Mouse (Mus musculus): ENCODE results near the gene Tmem240. TPM values are rescaled to one million over a fixed set of nuclear protein-coding genes. Genes with fewer than 3 reads are reported as not detected.

Gene Tmem240
- 1.2 TPM for total RNA-seq (2023)

DNA sequence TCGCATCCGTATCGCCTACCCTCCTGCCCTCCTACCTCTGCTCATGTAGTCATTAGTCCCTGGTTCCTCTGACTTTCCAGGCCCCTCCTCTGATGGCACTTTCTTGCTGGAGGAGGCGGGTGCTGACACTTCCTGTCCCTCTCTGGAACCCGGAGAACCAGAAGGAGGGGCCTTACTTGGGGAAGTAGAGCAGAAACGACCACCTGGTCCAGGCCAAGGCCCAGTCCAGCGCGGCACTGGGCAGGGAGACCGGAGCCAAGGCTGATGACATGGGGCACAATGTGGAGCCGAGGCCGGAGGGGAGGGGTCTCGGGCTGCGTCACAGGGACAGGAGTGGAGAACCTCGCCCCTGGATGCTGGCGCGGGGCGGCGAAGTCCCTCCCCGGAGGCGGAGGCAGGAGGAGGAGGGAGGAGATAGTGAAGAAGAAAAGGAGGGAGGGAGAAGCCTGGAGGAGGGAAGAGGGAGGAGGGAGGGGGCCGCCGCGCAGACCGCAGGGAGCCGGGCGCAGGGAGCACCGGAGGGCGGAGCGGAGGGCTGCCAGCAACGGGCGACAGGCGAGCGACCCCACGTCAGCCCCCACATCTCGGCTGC is at the start of gene Tmem240:
Gene Tmem240, plus strand, starts transcription at position 451 of the 592 bp plus-strand sequence.

GRCm38 (mm10) chr4:155694111-155694481 is 40.5 kb upstream of the Tmem240 start, which contains the start of gene Fndc10:
Fndc10 (plus strand) TSS chr4:155694342.

GRCm38 (mm10) chr4:155704721-155705591 is 29.6 kb upstream of the Tmem240 start, which contains the start of gene Ssu72:
Ssu72 (plus strand) TSS chr4:155704800.

GRCm38 (mm10) chr4:155760613-155761355 is 26.2 kb downstream of the Tmem240 start, which contains the start of gene Atad3a:
Atad3a (minus strand) TSS chr4:155761093.

DNA sequence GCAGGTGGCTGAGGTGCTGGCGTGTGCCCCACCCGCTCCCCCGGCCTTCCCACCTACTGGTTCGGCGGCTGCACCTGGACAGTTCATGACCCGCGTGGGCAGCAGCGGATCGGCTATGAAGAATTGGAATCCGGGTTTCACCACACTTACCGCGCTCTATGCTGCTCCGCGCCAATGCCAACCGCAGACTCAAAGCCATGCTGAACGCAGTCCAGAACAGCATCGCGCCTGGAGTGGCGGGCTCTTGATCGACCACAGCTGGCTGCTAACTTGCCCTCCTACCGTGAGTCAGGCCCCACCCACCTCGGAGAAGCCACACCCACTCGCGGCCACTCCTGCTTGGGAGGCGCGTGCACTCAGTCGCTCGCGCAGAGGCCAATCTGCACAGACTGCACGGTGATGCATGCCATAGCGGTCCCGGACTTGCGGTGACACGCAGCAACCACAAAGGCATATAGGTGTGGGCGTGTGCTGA is 39.7 kb downstream of the Tmem240 start, which contains the start of gene Vwa1:
Gene Vwa1, minus strand, starts transcription at position 419 of the 475 bp plus-strand sequence.

GRCm38 (mm10) chr4:155785819-155786218 is 51.2 kb downstream of the Tmem240 start, which contains the start of gene Tmem88b:
Tmem88b (minus strand) TSS chr4:155785874.

GRCm38 (mm10) chr4:155790021-155790489 is 55.5 kb downstream of the Tmem240 start, which contains the start of gene Ankrd65:
Ankrd65 (plus strand) TSS chr4:155790439.

Other genes with a start within 250 kb of the Tmem240 start
- gene Gnb1, start 243.4 kb upstream of the Tmem240 start, total RNA-seq (2023): 275 TPM
- gene Nadk, start 172.4 kb upstream of the Tmem240 start, total RNA-seq (2023): 46.9 TPM
- gene Slc35e2, start 133.4 kb upstream of the Tmem240 start, total RNA-seq (2023): 34.9 TPM
- 204 TPM for gene Cdk11b, start 109.9 kb upstream of the Tmem240 start, total RNA-seq (2023)
- gene Gm10563, start 89.4 kb upstream of the Tmem240 start, total RNA-seq (2023): not detected
- gene Mmp23, start 81.4 kb upstream of the Tmem240 start, total RNA-seq (2023): not detected
- gene Mib2, start 65.6 kb upstream of the Tmem240 start, total RNA-seq (2023): 35.2 TPM
- 8.0 TPM for gene Fndc10, start 40.5 kb upstream of the Tmem240 start, total RNA-seq (2023)
- 69.3 TPM for gene Ssu72, start 30.0 kb upstream of the Tmem240 start, total RNA-seq (2023)
- gene Atad3a, start 26.3 kb downstream of the Tmem240 start, total RNA-seq (2023): 52.2 TPM
- not detected for gene Vwa1, start 39.9 kb downstream of the Tmem240 start, total RNA-seq (2023)
- gene Tmem88b, start 51.1 kb downstream of the Tmem240 start, total RNA-seq (2023): not detected
- gene Ankrd65, start 55.6 kb downstream of the Tmem240 start, total RNA-seq (2023): not detected
- 36.7 TPM for gene Mrpl20, start 68.1 kb downstream of the Tmem240 start, total RNA-seq (2023)
- 283 TPM for gene Ccnl2, start 77.7 kb downstream of the Tmem240 start, total RNA-seq (2023)
- 73.2 TPM for gene Aurkaip1, start 96.5 kb downstream of the Tmem240 start, total RNA-seq (2023)
- gene Mxra8, start 104.9 kb downstream of the Tmem240 start, total RNA-seq (2023): 3.2 TPM
- 67.2 TPM for gene Dvl1, start 112.6 kb downstream of the Tmem240 start, total RNA-seq (2023)
- gene Tas1r3, start 128.6 kb downstream of the Tmem240 start, total RNA-seq (2023): 1.6 TPM
- 9.6 TPM for gene Cptp, start 134.6 kb downstream of the Tmem240 start, total RNA-seq (2023)
- 49.4 TPM for gene Ints11, start 134.7 kb downstream of the Tmem240 start, total RNA-seq (2023)
- 33.6 TPM for gene Pusl1, start 157.0 kb downstream of the Tmem240 start, total RNA-seq (2023)
- gene Acap3, start 157.0 kb downstream of the Tmem240 start, total RNA-seq (2023): 46.6 TPM
- 147 TPM for gene Ube2j2, start 209.0 kb downstream of the Tmem240 start, total RNA-seq (2023)
- 7.1 TPM for gene C1qtnf12, start 227.5 kb downstream of the Tmem240 start, total RNA-seq (2023)